Mouse (Mus musculus): ENCODE measurements around the gene Bad. TPM values are rescaled to one million over a fixed set of nuclear protein-coding genes. Genes with fewer than 3 reads are reported as not detected.
"Not testable (repeated sequence)": the region's sequence is repeated elsewhere in the genome, so short reads cannot be mapped to it uniquely, and the experiment has no call there.

Gene Bad
- total RNA-seq, 2 experiments from 2014 or later = 34.3 to 37.7 TPM

DNA sequence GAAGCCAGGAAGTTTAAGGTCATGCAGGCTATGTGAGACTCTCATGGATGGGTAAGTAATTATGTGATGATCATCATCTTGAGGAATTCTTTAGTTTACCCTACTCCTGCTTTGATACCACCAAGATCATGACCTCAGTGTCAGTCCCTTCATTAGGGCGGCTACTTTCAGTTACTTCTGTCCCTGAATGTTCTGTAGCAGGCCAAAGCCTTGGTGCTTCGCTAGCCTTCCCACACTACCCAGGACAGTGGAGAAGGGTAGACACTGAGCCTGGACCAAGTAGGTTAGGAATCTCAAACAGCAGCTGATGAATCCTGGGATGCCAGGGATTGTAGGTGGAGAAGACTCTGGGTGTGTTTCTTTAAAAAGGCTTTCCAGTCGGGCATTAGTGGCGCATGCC lies 39.8 kb downstream of the Bad start:
- DNase-seq (ENCODE audit: low spot score in 2 of 2) = no peak

DNA sequence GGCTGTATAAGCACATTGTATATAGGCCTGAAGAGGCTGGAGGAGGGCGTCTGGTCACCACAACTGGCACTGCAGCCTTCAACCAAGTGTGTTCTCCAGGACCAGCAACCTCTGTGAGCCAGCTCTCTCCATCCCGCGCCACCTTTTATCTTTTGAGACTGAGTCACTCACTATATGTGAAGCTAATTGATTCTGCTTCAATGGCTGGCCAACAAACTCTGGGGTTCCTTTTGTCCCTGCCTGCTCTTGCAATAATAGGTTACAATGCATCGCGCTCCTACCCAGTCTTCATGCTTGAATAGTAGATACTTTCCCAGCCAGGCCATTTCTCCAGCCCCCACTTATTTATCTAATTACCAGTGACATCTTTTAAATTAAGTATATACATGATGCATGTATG lies 42.0 kb downstream of the Bad start:
- no peak for DNase-seq (ENCODE audit: low spot score in 2 of 2)

DNA sequence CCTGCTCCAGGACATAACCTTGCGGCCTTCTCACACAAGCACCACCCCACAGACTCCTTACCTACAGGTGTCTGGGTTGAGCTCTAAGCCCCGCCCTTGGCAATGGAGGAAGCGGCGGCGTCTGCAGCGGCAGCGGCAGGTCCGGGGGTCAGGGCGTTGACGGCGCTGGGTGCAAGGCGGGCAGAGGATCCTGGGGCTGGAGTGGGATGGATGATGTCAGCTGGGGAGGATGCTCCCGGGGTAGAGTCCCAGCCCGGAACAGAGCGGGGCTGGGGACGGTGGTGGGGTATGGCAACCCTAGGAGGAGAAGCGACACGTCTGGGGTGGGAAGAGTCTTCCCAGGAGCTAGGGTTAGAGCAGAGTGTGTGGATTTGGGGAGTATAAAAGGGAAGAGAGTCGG lies 43.6 kb downstream of the Bad start:
- no peak for DNase-seq (ENCODE audit: low spot score in 2 of 2)

DNA sequence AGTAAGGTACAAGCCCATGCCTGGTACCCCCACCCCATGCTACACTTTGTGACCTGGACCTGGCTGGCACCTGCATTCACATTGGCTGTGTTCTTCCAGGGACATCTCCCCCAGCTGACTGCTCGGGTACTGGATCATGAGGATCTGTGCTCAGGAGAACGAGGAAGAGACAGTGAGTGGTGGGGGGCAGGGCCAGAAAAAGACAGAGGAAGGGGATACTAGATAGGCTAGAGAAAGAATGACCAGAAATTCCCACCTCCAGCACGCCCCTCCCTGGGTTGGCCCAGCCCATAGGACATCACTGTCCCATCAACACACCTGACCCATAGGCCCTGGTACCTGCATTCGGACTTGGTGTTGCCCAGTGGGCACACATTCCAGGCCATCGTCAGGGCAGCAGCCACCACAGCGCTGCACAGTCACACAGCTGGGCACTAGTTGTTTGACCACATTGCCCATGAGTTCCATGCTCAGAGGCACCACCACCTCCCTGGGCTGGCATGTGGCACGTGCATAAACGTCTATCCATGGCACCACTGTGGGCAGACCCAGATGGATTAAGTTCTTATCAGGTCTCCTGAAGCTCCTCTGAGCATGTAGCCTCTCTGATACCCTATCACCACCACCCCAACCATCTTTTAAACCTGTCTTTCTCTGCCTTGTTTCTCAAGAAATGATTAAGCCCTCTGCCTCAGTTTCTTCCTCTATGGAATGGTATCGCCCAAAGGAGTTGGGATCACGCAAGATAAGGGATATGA lies 44.5 kb downstream of the Bad start:
- DNase-seq (ENCODE audit: low spot score in 2 of 2) = no peak

DNA sequence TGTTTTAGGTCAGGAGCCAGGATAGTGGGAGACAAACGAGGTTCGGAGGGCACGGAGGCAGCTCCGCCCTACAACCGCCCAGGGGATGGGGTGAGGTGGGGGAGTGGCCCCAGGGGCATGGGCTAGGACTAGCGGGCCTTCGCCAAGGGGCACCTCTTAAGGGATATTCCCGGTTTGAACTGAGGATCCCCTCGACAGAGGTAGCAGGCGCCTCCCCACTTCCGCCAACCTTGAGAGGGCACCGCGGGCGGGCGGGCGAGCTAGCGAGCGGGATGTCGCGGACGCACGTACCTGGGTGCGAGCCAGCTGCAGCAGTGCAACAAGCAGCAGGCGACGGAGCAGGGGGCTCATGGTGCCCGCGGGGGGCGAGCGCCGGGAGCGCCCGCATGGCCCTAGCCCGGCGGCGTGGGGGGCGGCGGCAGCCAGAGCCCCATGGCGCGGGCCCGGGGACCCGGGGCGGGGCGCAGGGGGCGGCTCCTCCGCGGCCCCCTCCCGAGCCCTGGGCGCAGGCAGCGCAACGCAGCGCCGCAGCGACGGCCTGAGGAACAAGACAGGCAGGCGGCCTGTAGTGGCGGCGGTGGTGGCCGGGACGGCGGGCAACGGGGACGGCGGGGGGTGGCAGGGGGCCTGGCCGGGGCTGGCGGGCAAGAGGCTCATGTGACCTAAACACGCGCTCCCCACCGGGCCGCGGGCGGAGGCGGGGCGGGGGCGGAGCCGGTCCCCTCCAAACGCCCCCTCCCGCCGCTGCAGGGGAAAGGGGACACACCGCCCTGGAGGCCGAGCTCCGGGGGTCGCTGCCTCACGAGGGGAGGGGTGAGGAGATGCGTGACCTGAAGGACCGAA lies 45.6 kb downstream of the Bad start, which contains the start of gene Vegfb:
Gene Vegfb (minus strand): TSS at position 591 of the 843 bp plus-strand sequence.
- peak; percentile 60 to 76 for DNase-seq (ENCODE audit: low spot score in 2 of 2)

DNA sequence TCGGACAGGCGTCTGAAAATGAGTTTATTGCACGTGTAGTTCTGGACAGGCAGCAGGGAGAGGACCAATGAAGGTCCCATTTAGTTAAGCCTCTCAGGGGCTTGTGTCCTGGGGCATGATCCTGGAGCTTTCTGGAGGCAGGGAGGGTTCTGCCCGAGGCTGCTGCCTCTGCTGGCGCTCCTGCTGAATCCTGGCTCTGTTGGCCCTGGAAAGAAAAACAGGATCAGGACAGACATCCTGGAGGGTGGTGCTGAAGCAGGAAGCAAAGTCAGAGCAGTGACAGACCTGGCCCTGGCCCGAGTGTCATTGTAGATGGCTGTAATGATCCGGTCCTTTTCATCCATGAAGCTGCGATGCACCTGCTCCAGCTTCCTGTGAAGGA lies 46.2 kb downstream of the Bad start:
- no peak for DNase-seq (ENCODE audit: low spot score in 2 of 2)

DNA sequence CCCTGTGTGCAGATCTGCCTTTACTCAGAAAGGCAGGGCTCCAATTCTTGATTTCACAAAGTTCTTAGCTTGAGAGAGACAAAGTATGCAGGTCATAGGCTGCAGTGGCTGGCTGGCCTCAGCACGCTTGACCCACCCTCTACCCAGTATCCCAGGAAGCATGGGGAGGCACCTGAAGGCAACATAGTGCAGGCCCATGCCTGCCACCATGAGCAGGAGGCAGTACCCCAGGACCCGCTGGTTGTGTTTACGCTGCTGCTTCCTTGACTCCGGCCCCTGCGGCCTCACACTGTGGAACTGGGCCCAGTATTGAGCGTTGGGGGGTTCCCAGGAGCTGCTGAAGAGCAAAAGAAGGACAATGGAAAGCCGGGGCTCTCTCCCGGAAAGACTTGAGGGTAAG lies 47.6 kb downstream of the Bad start:
- DNase-seq (ENCODE audit: low spot score in 2 of 2) = no peak

DNA sequence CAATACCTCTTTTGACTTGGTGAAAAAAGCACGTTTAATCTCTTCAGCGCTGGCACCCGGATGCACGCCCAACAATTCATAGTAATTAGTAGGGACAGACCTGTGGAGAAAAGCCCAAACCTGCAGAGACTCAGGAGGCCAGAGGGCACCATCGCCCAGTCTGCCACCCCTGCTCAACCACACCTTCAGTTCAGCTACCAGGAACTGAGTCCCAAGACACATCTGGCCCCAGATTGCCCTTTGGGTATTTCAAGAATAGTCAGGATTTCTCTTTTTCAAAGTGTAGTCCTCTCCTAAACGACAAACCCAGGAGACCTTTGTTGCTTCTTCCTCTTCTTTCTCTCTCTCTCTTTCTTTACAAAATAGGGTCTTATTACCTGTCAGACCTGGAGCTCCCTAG lies 49.1 kb downstream of the Bad start:
- DNase-seq (ENCODE audit: low spot score in 2 of 2) = no peak

DNA sequence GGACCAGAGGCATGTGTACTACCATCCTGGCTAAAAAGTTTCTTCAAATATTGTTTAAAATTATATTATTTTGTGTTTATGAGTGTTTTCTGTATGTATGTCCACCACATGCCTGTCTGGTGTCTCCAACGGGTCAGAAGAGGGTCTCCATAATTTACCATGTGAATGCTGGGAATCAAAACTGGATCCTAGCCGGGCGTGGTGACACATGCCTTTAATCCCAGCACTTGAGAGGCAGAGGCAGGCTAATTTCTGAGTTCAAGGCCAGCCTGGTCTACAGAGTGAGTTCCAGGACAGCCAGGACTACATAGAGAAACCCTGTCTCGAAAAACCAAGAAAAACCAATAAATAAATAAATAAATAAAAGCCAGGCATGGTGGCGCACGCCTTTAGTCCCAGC lies 49.5 kb downstream of the Bad start:
- DNase-seq (ENCODE audit: low spot score in 2 of 2) = not testable (repeated sequence)

DNA sequence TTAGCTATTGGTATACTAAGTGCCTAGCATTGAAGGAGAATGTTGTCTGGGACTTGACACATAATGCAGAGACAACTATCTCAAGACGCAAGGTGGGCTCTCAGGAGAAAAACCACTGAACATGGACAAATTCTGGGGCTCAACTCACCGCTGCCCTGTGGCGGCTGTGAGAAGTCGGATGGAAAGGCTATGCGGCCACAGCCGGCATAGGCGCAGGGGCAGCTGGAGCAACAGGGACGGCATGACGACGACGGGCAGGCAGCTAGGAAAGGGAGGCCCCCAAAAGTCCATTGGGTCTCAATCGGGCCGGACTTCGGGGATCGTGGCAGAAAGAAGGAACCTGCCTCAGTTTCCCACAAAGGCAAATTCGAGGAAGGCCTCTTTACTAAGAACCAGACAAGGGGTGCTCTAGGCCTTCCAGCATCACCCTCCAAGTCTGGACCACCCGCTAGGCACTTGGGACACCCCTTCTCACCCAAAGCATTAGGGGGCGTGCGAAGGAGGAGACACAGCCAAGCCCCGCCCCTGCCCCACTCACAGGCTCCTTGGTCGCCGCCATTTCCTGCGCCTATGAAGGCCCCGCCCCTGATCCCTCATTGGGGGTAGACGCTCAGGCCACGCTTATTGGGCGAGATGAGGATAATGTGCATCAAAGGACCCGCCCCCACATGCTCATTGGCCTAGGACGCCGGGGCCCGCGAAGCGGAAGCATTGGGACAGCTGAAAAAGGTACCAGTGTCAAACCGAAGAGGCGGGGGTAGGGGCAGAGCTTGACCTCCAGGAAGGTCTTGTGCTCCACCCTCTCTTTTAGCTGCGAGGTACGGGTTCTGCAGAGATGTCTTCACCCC lies 50.6 kb downstream of the Bad start, which contains the start of gene Dnajc4:
Gene Dnajc4 (minus strand): TSS at position 562 of the 848 bp plus-strand sequence.
- DNase-seq (ENCODE audit: low spot score in 2 of 2) = peak; percentile 93 to 95

DNA sequence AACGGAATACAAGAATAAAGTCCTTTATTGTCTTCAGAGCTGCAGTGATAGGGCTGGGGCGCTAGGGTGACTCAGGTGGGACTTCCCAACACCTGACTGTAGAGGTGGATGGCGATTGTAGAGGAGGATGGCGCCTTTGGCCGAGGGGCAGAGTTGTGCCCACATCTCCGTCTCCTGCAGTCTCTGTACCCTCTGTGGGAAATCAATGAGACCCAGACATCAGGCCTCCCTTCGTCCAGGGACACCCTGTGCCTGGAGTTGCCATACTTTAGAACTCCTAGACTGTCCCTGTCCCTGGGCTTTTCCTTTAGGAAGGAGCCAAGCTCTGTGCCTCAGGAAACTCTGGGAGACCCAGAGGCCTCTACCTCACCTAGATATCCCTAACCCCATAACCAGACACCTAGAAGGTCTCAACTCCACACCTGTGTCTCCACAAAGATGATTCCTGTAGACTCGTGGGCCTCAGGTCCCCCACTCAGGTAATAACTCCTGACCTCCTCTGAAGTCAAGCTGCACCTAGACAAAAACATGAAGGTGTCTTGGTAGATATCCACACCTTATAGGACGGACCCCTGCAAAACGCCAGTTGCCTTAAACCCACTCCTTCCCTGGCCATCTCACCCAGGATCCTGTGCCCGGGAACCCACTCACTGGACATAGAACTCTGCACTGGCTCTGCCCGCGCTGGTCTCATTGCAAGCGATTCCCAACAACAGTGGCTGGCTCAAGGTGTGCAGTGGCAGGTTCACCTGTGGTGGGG lies 51.5 kb downstream of the Bad start:
- DNase-seq (ENCODE audit: low spot score in 2 of 2) = no peak

DNA sequence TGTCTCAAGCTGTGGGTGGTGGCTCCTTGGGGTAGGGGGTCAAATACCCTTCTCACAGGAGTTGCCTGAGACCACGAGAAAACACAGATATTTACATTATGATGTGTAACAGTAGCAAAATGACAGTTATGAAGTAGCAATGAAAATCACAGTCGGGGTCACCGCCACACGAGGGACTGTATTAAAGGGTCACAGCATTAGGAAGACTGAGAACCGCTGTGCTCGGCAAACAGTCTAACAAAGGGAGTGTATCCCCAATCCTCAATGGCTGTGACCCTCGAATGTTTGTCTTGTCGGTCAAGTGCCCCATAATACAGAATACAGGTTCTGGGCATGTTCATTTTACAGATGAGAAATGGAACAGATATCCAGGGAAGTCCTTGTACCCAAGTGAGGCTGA lies 52.3 kb downstream of the Bad start:
- DNase-seq (ENCODE audit: low spot score in 2 of 2) = no peak

DNA sequence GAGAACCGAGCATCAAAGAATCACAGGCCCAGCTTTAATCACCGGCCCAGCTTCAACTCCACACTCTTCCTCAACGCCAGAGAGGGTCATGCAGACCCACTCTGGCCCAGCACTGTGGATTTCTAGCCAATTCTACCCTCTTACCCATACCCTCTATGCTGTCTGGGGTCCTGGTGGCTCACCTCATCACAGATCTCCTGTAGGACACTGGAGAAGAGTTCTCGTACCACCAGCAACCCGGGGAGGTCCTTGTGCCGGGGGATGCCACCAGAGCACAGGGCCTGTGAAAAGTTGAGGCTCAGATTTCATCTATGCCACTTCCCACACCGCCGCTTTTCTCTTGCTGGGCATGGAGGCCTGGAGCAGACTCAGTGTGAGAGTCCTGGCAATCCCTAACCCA lies 52.8 kb downstream of the Bad start:
- no peak for DNase-seq (ENCODE audit: low spot score in 2 of 2)

DNA sequence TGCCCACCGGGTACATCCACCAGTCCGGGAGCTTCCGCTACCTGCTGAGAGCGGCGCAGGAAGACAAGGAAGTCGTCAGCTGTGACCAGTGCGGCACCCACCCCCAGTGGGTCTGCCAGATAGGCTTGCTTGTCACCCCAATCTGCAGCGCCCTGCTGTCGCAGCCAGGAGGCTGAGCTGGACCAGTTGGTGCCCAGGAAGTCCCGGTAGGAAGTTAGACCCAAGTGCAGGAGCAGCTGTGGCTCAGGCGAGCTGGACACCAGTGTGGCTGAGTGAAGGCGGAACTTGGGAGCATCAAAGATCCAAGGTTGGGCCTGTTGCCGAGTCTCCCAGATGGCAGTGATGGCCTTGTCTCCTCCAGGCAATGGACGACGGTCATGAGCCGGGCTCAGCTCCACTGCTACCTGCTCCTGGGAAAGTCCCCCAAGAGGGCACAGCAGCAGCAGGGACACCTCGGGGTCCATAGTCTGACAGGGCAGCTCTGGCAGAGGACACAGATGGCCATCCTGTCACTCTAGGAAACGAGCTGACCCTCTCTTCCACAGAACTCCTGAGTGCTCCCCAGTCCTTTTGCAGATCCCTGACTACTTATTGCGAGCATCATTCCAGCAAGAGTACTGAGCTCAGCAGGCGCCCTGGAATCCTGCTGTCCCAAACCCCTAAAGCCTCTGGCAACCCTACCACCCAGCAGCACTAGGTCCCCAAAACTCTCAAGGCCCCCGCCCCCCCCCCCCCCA lies 53.8 kb downstream of the Bad start:
- no peak for DNase-seq (ENCODE audit: low spot score in 2 of 2)

DNA sequence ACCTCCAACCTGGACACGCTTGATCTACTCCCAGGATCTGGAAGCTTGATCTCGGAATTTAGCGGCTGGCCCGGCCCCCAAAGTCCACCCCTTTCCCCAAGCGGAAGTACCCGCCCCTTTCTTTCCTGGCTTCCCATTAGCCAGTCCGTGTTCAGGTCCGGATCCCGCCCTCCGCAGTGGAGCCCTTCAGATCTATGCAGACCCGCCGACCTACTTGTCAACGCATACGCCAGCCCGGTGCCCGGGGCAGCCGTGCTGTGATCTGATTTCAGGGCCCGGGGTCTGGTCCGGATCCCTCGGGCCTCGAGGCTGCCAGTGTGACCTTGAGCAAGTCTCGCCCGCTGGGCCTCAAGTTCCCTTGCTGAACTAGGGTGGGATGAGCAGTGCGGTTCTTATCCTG lies 54.3 kb downstream of the Bad start, which contains the start of the genes Nudt22 and Trpt1:
Gene Nudt22 (minus strand): TSS at position 112 of the 400 bp plus-strand sequence.
Gene Trpt1 (plus strand): TSS at position 126 of the 400 bp plus-strand sequence.
- peak; percentile 73 to 80 for DNase-seq (ENCODE audit: low spot score in 2 of 2)

DNA sequence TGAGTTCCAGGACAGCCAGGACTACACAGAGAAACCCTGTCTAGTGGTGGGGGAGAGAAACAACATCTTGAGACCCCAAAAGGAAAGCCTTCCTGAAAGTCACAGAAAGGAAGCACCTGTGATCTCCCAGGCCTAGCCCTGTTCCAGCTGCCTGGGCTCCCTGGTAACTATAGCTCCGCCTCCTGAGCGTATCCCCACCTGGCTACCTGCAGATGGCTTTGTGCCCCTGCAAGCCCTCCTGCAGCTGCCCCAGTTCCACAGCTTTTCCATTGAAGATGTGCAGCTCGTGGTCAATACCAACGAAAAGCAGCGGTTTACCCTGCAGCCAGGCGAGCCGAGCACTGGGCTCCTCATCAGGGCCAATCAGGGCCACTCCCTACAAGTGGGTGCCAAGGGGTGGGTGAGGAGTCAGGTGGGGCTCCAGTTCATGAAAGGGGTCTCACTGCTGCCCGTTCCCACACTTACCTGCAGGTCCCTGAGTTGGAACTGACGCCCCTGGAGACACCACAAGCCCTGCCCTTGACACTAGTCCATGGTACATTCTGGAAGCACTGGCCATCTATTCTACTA lies 56.1 kb downstream of the Bad start:
- no peak for DNase-seq (ENCODE audit: low spot score in 2 of 2)

DNA sequence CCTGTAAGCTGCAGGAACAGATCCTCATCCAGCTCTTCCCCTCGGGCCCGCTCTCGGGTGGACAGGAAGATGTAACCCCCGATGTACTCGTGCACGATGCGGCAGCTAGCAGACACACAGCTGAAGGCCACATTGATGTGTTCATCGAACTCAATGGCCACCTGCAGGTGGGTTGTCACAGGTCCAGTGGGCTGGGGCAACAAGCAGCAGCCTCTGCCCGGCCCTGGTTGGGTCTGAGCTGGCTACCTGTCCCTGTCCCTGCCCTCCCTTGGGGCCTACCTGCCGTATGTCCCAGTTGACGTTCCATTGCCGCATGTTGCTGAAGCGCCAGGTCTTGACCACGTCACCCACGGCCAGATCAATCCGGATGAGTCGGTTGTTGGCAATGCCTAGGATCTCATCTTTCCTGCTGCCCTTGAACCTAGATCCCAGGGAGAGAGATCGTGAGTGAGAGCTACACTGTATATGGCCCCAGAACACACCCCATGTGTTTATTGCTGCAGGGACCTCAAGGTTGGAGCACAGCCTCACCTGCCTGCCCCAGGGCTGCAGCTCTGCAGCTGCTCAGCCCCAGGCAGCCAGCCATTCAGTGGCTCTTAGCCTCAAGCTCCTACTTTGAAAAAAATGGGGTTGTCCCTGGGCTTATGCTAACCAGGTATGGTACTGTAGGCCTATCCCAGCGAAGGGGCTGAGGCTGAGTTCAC lies 57.9 kb downstream of the Bad start:
- no peak for DNase-seq (ENCODE audit: low spot score in 2 of 2)
